Mouse (Mus musculus) gastrocnemius, adult 18-20 months (tissue): ENCODE measurements around the gene Adamts3. TPM values are rescaled to one million over a fixed set of nuclear protein-coding genes. Genes with fewer than 3 reads are reported as not detected.

Source experiments
- DNase-seq: peaks from one replicate; pipeline ENCODE4 v3.0.0; 2021; ENCODE audit warnings: low spot score
- long read RNA-seq, 2 experiments: library from polyadenylated mRNA; stranded (forward); transcript quantifications; one replicate each; pipeline ENCODE4 v2.0.0; 2021
- total RNA-seq, 2 experiments: library from RNA; stranded (reverse); gene quantifications; 2 replicates each; pipeline ENCODE4 v1.2.3; 2021

Adamts3 gene
- total RNA-seq = 1 to 10 TPM; 1.5 to 1.6 TPM
- long read RNA-seq, experiment 1, partial matches to known transcripts = 0 of 4 reads
- long read RNA-seq, experiment 1, other reads (novel, unspliced or antisense) = 1 of 4 reads
- long read RNA-seq, experiment 2 = 0 reads

DNA sequence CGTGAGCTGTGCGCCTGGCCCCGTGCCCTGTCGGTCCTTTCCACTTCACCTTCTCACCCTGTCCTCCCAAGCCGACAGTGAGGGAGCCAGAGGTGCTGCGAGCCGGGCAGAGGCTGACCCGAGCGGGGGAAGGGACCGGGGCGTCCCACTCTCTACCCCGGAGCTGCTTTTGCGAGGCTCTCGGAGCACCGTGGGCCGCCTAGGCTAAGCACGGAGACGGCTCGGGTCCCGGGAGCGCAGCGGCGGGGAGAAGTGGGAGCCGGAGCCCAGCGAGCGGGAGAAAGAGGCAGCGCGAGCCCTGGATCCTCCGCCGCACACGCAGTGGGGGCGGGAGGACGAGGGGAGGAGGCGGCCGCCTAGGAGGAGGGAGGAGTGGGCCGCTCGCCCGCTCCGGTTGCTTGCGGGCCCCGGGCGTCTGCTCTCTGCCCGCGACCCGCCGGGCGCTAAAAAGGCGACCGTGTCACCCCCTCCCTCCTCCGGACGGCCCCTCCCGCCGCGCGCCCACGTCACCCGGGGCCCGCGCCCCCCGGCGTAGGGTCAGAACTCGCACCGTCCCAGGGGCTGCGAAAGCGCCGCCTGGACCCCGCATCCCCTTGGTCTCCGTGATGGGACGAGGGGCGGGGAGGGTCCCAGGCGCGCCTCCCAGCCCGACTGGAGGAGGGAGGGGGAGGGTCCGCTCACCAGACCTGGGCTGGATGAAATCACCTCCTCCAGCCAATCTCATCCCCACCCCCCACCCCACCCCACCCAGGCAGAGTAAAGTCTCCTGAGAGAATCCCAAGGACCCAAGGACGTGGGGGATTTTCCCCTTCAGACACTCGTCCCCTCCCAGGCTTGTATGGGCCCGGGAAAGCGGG lies at the start of gene Adamts3:
Gene Adamts3 (minus strand): TSS at position 284 of the 857 bp plus-strand sequence.
- peak; percentile 33 for DNase-seq

DNA sequence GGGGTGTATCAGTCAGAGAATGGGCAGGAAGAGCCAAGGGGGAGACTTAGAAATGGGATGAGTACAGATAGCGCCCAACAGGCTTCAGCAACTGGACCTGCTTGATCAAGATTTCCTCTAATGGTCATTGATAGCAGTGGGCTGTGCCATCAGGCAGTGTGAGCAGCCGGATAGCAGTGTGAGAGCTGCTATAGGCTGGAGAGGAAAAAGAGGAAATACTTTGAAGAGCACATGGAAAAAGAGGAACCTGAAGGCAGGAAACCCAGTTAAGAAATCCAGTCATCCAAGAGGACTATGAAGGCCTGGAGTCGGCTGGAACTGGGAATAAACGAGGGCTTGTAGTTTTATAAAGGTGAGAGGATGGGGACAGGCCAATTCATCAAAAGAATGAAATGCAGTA lies 48.4 kb upstream of the Adamts3 start:
- no peak for DNase-seq

DNA sequence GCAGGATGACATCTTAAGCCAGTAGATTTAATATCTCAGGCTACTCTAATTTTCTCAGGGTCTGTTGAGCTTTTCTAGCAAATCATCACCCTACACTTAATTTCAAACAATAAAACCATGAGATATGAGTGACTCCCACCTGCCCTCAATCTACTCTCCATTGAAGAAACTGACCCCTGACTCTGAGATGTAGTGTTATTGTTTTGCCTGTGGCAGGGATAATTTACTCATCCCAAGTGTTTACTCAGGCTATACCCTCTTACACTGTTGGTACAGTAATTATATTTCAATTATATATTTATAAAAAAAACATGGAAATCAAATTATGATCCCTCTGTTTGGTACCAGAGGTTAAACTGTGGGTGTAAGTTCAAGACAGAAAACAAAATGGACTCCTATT lies 29.2 kb upstream of the Adamts3 start:
- DNase-seq = no peak

DNA sequence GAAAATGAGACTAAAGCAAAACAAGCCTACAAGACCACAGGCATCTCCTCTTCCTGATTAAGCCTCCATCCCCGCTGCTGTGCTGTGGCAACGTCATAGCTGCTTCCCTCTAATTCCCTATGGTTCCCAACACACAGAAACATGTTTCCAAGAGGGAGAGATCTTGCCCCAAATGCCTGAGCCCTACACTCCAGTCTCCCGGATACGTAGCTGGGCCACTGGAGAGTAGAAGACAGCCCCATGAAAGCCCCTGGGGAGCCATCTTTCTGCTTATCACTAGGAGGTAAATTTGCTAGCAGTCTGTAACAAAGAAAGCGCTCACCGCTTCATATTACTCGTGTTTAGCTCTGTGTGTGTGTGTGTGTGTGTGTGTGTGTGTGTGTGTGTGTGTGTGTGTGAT lies 28.8 kb upstream of the Adamts3 start:
- no peak for DNase-seq

DNA sequence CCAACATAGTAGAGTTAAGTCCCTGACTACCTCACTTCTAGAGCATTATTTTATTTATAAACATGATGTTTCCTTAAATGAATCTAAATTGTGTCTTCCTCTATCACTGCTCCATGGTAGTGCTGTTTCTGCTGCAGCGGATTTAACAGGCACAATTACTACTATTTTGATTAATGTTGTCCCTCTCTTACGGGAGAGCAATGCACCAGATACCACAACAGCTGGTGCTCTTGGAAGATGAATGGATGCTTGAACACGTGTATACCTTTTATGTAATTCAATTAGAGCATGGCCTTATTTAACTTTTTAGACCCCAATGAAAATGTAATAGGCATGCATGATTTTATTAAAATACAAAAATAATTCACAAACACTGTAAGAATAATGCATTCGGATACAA lies 28.4 kb upstream of the Adamts3 start:
- no peak for DNase-seq

DNA sequence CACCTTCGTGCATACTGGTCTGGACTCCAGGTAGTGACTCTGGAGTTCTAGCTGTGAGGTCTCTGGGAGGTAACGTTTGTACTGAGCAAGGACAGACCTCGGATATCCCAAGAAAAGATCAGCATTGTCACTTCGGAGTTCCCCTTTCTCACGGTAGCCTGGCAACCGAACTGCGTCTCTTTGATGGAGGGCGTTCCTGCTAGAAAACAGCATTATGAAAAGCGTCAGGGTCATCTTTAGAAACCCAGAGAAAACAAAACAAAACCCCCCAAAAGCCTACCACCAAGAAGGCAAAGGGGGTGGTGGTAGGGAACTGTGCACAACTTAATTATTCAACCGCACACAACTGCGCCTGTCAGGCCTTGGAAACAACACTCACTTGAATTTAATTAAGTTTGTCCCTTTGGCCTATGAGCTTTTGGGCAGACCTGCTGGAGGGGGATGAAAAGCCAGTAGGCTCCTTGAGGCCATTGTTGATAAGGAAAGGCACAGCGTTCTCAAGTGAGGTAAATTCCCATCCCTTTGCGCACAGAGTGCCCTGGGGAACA lies 23.8 kb upstream of the Adamts3 start:
- no peak for DNase-seq

DNA sequence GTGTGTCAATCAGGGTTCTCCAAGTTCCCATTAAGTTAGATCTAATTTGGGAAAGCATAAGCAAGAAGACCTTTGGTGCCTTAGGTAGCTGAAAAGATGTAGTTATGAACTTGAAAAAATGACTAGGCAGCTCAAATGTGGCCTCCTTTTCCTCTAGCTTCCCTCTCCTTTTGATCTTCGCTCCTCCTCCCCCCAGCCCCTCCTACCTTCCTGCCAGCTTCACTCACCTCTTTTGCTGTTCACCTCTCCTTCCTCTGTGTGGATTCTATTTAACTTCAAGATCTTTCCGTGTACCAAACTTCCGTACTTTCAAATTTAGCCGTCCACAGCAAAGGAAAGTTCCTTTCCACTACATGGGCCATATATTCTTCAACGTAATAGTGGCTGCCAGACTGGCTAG lies 17.9 kb upstream of the Adamts3 start:
- no peak for DNase-seq

DNA sequence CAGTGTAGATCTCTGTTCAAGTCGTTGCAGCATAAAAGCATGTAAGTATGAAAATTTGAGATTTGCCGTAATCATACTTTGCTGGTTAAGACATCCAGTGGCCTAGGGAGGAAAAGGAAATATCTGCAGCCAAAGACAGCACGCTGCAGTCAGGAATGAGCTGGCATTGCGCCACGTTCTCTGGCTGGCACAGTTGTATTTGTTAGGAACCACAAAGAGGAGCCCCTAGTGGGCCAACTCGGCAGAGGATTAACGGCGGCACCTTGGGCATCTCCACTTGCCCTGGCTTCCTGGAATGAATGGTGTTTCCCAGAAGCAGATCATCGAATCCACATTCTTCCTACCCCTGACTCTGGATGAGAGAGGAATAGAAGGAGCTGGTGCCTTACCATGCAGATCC lies 14.4 kb upstream of the Adamts3 start:
- no peak for DNase-seq

DNA sequence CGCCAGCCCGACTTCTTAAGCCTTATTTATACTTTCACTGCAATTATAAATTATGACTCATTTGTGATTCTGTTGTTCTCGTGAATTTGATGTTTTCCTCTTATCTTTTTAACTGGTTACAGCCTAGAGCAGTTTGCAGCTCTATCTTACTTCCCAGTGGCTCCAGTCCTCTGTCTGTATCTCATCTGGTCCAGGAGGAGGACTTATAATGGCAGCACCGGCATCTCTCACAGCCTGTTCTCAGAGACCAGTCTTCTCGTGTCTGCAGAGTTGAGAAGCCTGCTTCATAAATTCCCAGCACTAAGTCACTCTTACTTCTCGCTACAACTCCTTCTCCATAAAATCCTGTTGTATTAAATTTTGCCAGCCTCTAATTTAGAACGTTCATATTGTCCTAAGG lies 12.4 kb upstream of the Adamts3 start:
- no peak for DNase-seq

DNA sequence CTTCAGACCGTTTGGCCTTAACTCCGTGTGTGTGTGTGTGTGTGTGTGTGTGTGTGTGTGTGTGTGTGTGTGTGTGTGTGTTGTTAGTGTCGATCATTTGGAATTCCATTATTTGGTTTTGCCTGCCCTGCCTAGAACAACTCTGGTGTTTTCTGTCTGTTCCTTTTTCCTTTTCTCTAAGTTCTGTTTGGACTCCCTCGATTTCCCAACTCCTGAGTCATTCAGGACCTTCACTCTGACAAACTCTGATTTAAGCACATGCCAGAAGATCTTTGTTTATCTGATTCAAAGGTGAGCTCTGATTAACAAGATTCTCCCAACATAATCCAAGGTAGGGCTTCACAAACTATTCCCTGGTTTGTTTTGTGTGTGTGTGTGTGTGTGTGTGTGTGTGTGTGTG lies 1.9 kb upstream of the Adamts3 start:
- no peak for DNase-seq

DNA sequence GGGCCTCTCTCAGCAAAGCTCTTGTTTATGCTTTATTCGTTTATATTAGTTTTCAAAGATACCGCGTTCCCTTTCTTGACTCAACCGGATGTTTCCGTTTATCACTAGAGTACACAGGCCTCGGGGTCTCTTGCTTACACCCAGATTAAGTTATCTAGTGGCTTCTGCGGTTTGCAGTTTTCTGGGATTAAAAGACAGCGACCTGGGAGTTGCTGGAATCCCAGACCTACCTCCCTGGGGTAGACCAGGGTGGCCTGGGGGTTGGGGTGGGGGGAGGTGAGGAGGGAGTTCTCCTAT lies 722 bp upstream of the Adamts3 start:
- DNase-seq = no peak

DNA sequence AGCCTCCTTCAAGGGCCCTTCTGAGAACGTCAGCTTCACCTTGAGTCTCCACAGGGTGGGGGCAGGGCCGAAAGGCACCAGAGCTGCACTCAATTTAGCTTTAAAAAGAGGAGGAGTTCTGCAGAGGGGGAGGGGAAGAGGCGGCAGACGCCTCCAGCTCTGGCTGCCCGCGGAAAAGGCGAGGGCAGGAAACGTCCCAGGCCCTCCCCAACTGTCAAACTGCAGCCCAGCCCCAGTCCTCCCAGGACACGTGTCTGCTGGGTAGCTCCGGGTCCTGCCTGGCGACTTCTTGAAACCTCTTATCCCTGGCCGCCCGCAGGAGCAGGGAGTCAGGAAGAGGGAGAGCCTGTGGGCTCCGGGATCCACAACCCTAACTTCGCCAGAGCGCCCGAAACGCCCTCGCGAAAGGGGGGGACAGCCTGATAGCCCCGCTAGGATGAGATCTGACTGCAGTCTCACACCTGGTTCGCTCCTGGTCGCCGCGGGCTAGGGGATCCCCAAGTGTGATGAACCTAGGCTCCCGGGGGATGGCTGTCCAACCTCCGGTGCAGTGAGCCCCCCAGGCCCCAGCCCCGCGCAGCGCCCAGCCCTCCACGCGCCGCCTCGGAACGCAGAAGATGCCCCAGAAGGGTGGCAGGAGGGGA lies 921 bp downstream of the Adamts3 start:
- DNase-seq = peak; percentile 42

DNA sequence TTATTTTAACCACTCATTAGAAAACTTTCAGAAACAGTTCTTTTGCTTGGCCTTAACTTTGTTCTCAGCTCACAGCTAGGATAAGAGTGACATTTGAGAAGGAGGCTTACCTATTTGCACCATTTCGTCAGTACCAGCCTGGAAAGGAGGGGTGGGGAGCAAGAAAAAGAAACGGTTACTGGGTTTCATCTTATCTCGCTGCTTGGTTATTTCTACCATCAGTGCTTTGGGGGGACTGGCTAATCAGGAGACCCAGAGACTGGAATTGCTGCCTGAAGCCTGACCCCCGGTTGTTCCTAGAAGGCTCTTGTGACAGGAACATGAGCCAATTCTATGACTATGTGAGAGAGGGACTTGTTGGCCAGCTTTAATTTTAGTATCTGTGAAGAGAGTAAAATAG lies 1.7 kb downstream of the Adamts3 start:
- DNase-seq = no peak

DNA sequence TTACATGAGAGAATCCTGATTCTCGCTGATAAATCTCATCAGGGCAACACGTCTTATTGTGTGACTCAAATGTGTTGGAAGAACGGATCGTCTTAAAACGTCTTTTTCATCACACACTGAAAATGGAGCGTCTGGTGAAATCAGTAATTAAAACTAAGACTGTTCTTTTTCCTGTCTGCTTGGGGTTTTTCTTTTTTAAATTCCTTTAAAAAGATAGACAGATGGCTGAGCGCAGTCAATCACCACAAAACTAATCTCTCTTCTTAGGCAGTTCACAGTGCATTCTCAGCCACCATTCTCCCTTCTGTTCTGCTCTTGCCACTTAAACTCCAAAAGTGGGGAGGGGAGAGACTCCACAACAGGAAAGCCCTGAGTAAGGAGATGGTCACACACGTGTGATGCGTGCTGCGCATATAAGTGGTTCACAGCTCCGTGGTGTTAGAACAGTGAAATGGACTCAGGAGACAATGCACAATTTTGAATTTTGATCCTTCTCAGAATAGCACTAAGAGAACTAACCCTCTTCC lies 4.2 kb downstream of the Adamts3 start:
- no peak for DNase-seq

DNA sequence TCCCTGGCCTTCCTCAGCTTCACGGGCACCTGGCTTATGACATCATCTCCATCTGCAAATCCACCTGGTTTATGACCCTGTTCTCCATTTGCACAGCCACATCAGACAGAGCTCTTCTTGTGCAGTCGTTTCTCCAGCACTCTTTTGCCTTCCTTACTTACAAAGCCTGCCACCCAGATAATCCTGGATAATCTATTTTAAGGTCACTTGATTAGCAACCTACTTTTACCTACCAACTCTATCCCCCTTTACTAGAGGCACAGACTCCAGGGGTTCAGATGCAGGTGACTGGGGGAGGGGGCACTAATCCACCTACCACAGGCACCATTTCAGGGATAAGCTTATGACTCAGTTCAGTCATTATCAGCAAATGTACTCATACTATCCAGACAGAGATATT lies 10.5 kb downstream of the Adamts3 start:
- no peak for DNase-seq

DNA sequence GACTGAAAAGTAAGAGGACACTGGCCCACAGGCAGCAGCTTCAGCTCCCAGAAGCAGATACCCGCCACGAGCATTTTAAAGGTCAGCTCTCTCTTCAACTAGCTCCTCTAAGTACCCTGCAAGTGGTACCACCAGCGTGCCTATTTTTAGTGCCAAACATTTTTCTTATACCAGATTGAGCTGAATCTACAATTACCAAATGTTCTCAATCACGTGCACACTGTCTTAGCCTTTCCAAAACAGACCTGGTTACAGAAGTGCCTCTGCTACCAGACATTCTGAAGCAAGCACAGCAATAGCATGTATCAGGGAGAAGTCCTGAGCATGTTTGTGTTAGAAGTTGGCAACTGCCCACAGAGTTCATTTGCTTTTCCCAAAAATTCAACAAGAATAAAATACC lies 23.5 kb downstream of the Adamts3 start:
- DNase-seq = no peak

DNA sequence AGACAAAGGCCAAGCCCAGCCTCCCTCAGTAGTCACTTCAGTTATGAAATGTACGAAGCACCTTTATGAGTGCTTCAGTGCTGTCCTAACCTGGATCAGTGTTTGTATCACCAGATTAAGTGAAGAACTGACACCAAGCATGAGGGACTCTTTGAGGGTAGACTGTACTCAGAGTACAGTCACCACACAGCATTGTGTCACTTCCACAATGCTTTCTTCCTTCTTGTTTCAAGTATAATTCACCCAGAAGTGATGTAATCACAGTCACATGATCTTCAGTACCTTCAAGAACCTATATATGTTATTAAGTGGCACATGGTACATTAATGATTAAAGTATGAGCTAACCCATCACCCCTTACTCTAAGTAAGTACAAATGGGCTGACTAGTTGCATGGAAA lies 24.3 kb downstream of the Adamts3 start:
- DNase-seq = no peak

DNA sequence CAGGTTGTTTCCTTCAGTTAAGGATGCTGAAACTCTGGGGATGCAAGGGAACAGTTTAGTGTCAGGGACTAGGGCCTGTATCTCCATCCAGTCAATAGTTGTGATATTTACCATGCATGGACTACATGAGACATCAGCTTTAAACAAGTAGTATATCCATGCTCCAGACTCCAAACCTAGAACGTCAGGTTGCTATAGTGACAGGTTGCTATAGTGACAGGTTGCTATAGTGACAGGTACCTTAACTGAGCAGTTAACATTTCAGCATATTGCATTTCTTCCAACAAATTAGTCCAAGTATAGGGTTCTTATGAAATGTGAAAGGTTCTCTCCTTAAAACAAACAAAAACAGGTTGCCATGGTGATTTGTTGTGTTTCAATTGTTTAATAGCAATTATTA lies 36.6 kb downstream of the Adamts3 start:
- no peak for DNase-seq

DNA sequence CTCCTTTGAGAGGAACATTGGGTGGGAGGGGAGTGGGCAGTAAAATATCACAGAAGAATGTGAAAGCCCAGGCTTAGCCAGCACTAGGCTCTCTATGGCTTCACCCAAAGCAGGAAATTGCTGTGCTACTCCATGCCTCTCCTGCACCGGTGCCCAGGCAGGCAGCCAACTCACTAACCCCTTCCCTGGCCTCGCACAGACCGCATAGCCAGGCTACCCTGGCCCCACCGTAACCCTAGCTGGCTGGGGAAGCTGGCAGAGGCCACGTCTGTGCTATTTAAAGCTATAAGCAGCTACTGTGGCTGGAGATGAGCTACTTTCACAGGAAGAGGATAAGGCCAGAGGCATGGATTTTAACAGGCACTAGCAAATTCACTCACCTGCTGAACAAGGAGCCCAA lies 38.8 kb downstream of the Adamts3 start:
- DNase-seq = peak; percentile 87

DNA sequence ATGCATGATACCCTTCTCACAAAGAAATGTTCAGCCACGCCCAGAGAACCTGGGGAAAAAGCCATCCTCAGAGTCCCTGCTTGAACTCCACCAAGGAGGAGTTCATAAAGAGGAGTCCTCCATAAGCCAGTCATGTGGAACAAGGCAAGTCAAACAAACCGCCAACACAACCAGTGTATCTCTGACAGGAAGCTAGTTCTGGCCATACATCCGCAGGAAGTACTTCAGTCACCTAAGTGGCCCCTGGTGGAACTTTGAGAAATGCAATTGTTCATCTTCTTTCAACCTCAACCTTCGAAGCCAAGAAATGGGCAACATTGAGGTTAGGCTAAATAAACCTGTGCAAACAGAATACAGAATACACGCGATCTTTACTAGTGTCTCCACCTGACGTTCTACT lies 39.7 kb downstream of the Adamts3 start:
- DNase-seq = no peak

DNA sequence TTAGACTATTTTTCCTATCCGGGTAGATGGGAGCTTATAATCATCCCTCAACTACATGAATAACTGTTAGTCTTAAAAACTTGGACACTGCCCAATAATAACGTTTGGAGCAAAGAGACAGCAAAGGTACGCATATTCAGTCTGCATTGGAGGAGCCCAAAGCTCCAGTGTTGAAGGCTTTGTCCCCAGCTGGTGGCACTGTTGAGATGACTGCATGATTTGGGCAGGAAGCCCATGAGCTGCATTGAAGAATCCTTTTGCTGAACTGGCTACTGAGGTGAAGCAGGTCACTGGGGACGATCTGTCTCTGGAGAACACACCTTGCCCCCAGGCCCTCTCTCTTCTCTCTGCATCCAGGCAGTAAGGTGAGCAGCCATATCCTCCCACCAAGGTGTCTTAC lies 43.5 kb downstream of the Adamts3 start:
- DNase-seq = peak; percentile 52

DNA sequence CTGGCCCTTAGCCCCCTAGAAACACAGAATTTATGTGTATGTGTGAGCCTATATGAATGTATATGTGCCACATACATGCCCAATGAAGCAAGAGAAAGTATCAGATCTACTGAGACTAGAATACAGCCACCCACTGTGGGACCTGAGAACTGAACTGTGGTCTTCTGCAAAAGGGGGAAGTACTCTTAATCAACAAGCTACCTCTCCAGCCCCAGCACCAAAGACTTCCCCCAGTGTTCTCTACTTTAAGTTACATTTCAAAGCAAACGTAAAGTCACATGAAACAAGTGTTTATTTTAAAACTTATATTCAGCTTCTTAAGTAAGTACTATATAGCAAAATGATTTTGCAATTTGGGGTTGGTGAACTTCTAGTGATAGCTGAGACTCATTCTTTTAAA lies 62.0 kb downstream of the Adamts3 start:
- no peak for DNase-seq

DNA sequence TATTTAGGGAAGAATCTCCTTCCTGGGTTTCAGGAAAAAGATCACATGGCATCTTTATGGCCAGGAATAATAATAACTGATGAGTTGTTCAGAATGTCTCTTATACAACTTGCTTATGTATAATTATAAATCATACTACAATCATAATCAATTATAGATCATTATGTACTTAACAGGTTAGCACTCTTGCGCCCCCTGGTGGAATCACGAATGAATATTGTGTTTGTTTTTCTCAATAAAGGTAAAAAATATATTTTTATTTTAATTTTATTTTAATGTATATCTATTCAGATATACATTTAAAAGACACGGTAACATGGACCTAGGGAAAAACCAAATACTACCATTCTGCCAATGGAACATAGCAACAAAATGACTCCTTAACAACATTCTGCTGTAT lies 63.6 kb downstream of the Adamts3 start:
- DNase-seq = no peak
